Mouse (Mus musculus) thymus, postnatal 36 days (tissue): ENCODE data around the gene Atf7ip2.
A peak's percentile ranks its signal among the peaks of the same experiment; 100 is the strongest.
"Not testable (repeated sequence)": the region's sequence is repeated elsewhere in the genome, so short reads cannot be mapped to it uniquely, and the experiment has no call there.

Source experiments
- DNase-seq, 2 experiments: peaks; one replicate each; pipeline ENCODE4 v3.0.0; 2022; ENCODE audit warnings: mixed read lengths in 2 of 2

The Atf7ip2 gene

DNA sequence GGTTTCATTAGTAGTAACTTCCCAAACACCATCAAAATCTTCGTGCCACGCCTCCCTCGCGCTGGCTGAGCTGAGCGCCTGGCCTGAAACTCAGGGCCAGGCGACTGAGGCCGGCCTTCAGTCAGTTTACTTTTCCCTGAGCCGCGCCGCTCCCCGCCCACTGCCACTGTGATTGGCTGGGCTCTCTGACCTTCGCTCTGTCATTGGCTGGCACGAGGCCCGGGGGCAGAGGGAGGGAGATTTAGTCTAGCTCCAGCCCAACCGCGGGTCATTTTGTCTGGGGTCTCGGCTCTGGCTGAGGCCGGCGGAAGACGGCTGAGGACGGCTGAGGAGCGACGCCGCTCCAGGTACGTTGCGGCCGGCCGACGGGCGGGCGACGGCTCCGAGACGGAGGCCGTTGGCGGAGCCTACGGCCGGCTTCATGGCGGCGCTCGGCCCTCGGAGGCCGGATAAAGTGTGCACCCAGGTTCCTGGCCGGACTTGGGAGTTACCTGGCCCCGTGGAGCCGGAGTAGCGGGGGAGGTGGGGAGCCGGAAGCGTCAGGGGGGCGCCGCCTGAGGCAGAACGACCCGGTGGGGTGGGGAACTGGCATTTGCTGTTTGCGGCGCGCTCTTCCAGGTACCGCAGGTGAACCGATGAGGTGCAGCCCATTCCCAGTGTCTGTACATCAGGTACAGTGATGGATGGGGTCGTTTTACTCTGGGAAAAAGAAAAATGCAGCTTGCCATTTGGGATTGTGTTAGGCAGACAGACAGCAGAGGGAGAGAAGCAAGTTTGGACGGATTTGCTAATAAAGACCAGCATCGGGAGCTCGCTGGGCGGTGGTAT, at the start of gene Atf7ip2:
Gene Atf7ip2, plus strand, starts transcription at position 34 of the 828 bp plus-strand sequence.
- DNase-seq = peak in 1 of 2 experiments; percentile 5

DNA sequence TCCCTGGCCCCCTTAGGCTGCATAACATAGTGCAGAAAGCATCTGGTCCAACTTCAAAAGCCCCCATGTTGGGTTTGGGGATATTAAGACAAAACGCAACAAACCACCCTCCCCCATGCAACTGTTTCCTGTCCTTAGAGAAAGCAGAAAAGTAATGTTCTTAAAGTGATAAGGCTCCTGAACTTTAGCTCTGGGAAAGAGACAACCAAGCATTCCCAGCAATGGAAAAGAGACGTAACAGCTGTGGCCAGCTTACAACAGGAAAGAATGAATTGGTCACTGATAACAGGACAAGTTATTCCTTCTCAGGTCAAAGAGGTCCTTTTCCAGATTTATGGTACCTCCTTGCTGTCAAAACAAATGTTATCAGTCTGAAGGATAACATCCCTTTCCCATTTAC, 49.3 kb upstream of the Atf7ip2 start:
- DNase-seq = no peak

DNA sequence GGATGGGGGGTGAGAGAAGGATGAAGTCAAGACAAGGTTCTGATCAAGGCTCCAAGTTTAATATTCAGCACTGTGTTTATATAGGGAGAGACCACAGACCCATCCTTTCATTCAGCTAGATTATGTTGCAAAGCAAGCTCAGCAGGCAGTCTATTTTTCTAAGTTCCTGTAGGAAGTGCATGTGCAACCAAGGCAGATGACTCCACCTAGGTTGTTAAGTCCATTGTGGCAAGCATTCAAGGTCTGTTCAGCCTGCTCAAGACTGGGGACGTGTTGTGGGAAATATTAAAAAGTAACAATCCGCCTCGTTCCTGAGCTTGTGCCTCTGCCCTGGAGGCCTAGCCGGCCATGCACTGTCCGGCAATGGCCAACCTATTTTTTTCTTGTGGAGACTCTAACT, 45.1 kb upstream of the Atf7ip2 start:
- DNase-seq = no peak

DNA sequence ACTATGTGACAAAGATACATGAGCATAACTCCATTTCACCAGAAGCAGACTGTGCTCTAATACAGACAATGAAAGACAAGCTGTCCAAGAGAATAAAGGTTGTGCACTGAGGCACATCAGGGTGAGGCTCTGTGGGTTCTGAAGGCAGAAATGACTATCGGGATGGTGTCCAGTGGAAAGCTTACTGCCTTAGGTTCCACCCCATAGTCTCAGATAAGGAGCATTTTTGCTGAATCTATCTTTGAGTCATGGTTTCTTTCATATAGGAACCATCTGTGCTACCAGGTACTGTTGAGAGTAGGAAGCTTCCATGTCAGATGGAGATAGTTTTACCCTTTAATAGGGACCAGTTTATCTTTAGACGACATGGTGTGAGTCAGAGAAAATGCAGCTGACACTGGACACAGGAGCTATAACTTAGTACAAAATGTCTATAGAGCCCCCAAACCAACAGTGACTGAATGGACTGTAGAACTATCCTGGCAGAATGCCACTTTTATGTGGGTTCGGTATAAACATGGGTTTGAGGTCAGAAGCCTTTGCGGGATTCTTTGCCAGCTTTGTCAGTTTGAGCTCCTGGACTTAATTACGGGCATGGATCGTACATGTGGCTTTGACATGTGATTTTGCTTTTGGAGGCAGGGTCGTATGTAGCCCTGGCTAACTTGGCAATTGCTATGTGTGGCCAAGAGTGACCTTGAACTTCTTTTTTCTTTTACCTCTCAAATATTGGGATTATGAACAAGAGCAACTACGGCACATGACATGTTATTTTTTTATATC, 23.2 kb upstream of the Atf7ip2 start:
- no peak for DNase-seq

DNA sequence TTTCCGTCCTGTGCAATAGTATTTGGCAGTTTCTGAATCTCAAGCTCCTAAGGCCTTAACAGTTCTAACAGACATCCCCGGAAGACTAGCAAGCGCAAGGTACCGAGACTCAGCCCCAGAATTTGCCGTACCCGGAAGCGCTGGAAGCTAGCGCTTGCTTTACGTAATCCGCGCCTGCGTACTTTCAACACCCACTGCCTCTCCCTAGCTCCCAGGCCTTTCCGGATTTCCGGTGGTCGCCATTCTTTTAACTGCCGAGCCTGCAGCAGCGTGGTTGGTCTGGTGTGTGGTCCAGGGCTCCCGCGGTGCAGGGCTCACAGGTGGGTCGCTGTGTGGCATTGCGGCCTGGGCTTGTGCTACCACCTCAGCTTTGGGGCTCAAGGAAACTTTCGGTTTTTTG, 22.5 kb upstream of the Atf7ip2 start, which contains the start of gene Rpl39l:
Gene Rpl39l, plus strand, starts transcription at position 222 of the 400 bp plus-strand sequence.
- no peak for DNase-seq

DNA sequence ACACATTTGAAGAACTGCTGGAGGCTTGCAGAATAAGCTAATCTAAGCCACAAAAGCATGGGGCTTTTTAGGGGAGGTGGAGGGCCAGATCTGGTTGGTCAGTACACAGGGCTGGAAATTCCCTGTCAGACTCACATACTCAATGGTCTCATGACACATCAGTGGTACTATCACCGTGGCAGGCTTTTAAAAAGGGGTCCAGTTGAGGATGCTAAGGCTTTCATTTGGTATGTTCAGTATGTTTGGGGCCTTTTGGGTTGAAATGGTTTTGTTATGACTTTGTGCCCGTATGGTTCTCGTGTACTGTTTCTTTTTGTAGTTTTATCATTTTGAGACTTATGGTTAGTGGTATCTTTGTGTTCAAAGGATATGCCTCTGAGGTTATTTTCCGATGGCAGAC, 21.2 kb upstream of the Atf7ip2 start:
- DNase-seq = no peak

DNA sequence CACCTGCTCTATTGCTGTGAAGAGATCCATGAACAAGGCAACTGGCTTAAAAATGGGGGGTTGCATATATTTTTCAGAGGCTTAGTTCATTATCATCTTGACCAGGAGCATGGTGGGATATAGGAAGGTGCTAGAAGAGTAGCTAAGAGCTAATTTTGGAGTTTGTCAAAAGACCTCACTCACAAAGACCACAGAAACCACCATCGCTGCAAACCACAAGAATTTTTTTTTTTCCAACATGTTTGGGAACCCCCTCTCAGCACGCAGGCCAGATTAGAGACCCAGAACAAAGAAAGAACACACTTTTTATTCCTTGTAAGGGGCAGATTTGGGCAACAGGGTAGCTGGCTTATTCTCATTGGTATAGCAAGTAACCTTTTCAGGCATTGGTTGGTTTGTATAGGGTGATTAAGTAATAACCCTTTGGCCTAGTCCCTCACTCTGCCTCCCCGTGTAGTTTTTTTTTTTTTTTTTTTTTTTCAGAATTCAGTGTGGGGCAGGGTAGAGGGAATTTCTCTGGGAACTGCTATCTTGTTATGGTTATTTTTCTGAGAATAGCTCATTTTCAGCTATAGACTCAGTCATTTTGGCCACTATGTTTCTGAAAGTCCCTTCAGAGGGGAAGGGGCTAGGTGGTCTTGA, 20.2 kb upstream of the Atf7ip2 start:
- no peak for DNase-seq

DNA sequence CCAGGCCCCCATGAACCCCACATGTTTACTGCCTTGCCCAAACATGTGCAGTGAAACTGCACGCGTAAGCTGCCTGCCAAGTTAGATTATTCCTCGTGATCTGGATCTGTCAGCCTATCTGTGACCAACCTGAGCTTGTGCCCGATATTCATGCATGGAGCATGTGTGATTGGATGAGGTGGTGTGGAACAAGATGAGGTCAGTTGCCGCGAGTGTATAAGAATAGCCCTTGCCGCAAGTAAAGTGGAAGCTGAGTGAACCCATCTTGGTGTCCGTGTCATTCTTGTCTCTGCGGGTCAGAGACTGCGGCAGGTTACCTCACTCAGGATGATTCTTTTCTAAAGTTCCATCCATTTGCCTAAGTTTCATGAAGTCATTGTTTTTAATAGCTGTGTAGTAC, 5.1 kb upstream of the Atf7ip2 start:
- DNase-seq = not testable (repeated sequence)

DNA sequence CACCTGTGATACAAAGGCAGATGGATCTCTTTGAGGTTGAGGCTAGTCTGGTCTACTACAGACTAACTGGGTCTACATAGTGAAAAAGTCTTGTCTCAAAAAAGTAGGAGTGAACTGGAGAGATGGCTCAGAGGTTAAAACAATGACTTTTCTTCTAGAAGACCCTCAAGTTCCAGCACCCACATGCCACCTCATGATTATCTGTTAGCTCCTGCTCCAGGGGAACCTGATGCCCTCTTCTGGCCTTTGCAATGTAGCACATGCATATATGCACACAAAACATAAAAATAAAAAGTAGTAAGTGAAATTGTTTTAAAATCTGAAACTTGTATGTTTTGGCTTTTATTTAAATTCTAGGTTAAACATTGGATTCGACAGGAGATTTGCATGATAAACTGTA, 16.3 kb downstream of the Atf7ip2 start:
- no peak for DNase-seq

DNA sequence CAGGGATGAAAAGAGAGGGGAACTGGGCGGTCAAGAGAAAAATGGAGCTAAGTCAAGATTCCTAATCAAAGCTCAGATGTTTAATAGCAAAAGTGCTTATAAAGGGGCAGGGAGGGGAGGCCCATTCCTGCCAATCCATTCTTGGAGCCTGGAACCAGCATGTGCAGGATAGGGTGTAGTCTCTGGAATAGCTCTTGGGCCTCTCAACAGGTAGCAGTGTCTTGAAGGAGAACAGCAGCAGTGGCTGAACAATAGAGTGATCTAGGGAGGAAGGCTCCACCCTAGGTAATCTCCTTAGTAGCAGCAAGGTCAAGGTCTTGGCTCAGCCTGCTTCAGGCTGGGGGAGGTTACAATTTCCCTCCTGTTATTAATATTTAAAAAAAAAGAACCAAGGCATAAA, 23.9 kb downstream of the Atf7ip2 start:
- DNase-seq = not testable (repeated sequence)

DNA sequence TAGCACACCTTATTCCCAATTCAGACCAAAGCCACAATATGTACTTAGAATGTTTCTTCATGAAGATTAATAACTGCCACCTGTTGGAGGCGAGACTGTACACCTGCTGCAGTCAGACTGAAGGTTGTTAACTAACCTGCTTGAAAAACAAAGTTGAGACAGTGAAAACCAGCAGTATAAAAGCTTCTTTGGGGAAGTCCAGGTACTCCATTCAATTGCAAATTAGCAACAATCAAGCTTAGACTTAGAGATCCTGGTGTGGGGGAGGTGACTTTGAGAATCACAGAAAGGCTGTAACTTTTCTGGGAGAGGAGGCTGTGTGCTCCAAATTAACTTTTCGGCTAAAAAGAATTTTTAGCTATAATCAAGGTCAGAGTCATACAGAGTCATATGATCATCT, 24.5 kb downstream of the Atf7ip2 start:
- DNase-seq = not testable (repeated sequence)

DNA sequence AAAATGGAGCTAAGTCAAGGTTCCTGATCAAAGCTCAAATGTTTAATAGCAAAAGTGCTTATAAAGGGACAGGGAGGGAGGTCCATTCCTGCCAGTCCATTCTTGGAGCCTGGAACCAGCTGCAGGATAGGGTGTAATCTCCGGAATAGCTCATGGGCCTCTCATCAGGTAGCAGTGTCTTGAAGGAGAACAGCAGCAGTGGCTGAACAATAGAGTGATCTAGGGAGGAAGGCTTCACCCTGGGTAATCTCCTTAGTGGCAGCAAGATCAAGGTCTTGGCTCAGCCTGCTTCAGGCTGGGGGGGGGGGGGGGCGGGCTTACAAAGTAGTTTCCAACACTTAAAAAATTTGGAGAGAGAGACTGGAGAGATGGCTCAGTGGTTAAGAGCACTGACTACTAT, 34.8 kb downstream of the Atf7ip2 start:
- DNase-seq = no peak

DNA sequence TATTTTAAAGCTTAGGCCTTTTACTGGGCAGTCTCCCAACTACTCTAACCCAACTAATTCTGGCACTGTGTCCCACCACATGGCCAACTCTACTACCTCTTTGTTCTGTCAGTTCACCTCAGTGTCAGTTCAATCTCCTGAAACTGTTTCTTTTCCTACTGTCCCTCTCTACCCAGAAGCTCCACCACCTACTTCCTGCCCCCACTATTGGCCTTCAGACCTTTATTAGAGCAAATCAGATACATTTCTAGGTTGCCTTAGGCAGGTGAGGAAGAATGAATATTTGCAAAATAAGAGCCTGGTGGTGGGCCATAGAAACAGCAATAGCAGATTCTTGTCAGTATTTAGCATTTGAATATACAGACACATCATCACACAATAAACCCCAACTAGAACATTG, 44.1 kb downstream of the Atf7ip2 start:
- no peak for DNase-seq

DNA sequence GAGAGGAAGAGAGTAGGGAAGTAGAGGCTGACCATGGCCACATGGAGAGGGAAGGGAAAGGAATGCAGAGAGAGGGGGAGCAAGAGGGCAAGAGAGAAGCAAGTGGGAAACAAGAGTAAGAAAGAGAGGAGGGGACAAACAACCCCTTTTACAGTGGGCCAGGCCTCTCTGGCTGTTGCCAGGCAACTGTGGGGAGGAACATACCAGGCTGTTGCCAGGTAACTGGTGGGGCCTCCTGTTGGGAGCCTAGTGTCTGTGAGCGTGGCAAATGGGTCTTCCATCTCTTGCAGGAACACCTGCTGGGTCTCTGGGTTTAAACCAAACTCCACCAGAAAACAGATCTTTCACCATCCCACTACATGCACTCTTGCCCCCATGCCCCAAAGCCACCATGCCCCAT, 61.5 kb downstream of the Atf7ip2 start:
- no peak for DNase-seq

DNA sequence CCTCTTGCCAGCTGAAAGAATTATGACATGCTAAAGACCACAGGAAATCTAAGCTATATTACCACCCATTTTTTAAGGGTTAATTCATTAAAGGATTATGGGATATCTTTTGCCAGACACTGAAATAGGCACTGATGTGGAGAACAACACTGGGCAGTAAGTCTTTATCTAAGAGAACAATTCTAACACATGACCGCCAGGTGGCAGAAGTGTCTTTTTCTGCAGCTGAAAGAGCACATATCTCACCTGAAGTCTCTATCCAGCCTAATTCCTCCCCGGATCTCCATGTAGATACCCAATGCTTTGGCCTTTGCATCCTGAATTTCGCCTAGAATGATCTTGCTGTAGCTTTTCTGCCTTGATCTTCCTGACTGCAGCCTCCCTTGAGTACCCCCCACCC, 79.7 kb downstream of the Atf7ip2 start:
- DNase-seq = peak; percentile 16 to 30

DNA sequence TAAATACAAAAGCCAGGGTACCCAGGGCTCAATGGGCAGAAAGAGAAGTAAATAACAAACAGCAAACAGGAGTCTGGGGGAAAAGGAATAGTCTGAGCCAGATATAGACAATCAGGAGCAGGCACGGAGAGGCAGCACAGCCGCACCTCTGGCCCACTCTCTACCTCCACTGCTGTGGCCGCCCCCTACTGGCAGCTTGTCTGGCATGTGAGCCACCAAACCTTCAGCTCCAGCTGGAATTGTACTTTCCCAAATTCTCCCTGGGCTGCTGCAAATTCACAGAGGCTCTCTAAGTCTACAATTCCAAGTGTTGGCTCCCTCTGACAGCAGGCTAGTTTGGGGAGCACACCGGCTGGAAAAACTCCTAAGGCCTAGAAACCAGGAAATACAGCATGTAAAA, 82.0 kb downstream of the Atf7ip2 start:
- DNase-seq = no peak

DNA sequence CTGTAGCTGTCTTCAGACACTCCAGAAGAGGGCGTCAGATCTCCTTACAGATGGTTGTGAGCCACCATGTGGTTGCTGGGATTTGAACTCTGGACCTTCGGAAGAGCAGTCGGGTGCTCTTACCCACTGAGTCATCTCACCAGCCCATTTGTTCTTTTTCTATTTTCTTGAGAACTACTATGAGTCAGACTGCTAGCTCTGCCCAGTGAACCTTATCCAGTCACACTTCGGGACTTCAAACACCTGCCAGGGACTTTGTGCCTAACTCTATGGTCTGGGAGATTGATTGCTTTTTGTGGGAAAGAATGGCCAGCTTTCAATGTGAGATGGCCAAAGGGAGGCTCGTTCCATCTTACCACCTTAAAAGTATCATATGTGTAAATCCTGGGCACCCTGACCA, 84.3 kb downstream of the Atf7ip2 start:
- not testable (repeated sequence) for DNase-seq

DNA sequence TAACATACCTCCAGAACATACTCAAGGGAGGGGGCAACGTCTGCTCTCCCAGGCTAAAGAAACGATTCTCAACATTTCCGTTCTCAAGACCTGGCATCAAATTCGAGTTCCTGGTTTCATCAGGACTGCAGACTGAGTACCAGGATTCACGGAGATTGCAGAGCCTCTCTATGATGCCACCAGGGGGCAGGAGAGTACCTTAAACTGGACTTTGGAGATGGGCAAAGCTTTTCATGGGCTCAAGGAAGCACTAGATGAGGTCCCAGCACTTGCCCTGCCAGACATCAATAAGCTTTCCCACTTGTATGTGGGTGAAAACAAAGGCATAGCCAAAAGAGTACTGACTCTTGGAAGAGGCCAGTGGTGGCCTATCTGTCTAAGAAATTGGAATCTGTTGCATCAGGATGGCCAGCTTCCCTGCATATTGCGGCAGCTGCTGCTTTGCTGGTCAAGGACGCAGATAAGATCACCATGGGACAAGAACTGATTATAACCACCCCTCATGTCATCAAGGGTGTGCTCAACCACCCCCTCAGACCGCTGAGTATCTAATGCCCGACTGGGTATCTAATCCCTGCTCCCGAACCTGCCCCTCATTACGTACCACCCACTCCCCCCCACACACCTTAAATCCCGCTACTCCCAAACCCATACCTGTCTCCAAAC, 87.9 kb downstream of the Atf7ip2 start:
- DNase-seq = peak; percentile 42 to 53

DNA sequence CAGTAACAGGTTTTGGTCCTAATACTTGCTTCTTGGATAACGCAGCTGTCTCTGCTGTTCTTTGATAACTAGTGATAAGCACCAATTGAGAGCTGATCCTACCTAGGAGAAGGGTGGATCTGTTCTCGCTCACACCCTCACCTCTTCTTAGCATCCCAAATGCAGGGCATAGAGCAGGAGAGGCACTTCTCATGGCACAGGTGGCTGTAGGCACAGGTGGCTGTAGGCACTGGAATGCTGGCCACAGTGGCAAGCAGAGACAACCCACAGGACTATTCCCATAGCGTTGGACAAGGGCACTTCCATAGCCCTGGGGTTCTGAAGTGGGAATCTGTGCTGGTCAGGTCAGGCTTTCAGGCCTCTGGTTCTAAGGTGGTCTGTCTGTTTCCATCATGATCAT, 89.4 kb downstream of the Atf7ip2 start:
- DNase-seq = no peak

DNA sequence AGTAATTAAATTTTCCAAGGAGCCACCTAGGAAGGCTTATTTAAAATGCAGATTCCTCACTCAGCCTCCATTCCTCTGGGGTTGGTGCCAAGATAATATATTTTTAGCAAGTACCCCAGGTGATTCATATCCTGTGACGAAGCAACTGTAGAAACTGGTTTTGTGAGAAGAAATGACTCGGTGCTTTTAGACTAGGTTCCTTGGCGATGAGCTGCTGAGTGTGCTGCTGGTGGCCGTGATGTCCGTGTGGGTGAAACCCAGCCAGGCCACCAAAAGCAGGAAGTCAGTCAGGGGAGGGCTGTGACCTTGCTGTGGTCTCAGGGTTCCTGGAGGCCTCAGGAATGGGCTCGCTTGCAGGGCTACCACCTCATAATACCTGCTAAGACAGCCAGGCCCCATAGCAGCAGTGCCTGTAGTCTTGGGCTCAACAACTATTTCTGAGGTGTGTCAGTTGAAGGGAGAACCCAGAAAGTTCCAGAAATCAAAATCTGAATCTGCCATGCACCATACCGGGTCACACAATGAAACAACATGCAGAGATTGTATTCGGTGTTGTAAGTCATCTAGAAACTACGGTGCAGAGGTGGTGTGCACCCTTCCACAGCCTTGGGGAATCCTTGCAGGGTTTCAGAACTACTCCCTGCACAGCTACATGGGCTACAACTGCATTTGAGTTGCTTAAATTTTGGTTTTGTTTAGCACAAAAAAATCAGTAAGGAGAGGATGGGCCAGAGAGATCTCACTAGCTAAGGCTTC, 94.2 kb downstream of the Atf7ip2 start:
- no peak for DNase-seq

DNA sequence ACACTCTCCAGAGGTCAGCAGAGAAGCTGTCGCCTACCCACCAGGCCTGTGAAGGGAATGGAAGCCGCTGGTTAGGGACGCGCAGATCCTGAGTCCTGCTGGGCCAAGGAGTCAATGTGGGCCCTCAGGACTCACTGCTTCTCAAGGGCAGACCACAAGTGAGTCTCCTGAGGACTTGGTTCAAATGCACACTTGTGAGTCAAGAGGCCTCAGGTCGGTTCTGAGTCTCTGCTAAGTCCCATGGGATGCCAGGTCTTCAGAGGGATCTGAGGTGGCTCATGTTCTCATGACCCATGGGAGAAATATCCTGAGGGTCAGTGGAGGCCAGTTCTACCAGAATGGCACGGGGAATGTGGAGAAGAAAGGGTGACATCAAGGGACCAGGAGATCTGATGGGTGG, 95.6 kb downstream of the Atf7ip2 start:
- no peak for DNase-seq
